Mouse (Mus musculus) c-Kit-positive CD71-positive TER-119-positive erythroid progenitor cells, embryonic 14.5 days (primary cell): ENCODE measurements around the gene Trim67.

Experiments
- DNase-seq: peaks from one replicate; pipeline ENCODE4 v3.0.0-alpha.2; 2013; ENCODE audit warnings: low spot score

Trim67 gene

DNA sequence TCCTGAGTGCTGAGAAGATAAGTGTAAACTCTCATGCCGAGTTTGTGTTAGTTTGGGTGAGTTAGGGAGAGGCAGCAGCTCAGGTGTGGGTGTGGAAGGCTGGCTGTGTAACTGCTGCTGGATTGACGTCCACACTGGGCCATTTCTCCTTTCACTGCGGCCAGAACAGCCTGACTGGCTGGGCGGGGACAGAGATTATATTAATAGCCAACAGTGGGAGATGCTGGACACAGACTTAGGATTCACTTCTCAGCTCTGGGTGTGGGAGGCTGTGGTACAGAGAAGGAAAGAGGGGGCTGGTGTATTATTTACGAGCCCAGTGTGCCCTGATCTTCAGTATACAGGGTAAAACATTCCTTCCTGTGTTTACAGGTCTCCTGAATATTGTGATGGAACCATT lies 85.2 kb downstream of the Trim67 start:
- DNase-seq, result no peak

DNA sequence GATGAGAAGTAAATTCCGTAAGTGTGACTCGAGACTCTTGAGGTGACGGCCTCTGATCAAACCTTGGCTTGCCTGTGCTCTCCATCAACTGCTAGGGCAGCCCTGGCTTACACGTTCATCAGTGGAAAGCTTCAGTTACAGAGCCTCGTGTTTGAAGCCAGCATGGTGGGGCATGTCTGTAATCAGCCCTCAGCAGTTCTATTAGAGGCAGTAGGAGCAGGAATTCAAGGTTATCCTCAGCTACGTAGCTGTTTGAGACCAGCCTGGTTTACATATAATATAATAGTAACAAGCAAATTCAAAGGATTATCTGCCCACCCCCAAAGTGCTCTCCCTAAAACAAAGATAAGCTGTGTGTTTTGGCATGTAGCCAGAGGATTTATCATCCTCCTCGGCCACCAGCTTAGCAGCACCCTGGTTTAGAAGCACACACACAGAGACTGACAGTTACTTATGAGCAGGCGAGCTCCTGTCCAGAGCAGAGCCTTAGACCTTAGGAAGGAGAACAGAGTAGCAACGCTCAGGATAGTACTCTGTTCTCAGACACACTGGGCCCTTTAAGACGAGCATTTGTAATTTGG lies 86.1 kb downstream of the Trim67 start:
- no peak for DNase-seq
